ENCODE assay signal across 8 mouse cellular contexts in the genomic region with DNA sequence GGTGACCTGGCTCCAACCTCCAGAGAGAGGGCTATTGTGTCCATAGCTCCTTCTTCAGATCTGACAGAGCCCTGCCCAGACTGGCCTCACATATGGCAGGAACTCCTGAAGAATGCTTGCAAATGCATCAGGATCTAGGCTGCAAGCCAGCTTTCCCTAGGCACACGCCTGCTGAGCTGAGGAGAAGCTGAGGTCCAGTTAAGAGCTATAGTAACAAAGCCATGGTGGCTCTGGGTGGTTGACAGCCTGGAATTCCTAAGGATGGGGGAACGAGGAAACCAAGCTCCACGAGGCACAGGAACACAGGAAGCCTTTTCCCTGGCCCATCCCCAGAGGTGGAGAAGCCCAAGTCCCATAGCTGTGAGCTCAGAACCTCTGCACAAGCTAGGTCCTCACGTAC. TPM values are rescaled to one million over a fixed set of nuclear protein-coding genes. Genes with fewer than 3 reads are reported as not detected.
DNase-seq lines count a peak whose midpoint lies in the region; ATAC-seq and TF ChIP-seq lines count a peak whose summit lies in the region.

No protein-coding gene starts in this region.

- peak; percentile 63 to 67 for DNase-seq in right cerebral cortex, postnatal 10 days (ENCODE audit: low spot score in 2 of 2)
- DNase-seq in right cerebral cortex, postnatal 14 days = no peak
- peak; percentile 57 to 62 for DNase-seq in kidney, postnatal 4 days
- peak; percentile 33 for DNase-seq in stomach, postnatal 0 days (ENCODE audit: low spot score)
- DNase-seq in c-Kit-positive CD71-positive TER-119-positive erythroid progenitor cells, embryonic 14.5 days (ENCODE audit: low spot score) = no peak
- DNase-seq in gastrocnemius, adult 18-20 months (ENCODE audit: low spot score) = no peak

- no peak for TF ChIP-seq CTCF in embryonic fibroblast, embryonic 13.5 days (IDR thresholded peaks at IDR 0.05; ENCODE audit: borderline replicate concordance, insufficient read depth, low read length)
- TF ChIP-seq CTCF in stomach, postnatal 0 days (IDR thresholded peaks at IDR 0.05; ENCODE audit: low read depth) = no peak

- H3K36me3 ChIP-seq in stomach, postnatal 0 days (ENCODE audit: control insufficient read depth, insufficient read depth, low read length) = no peaks in the 10 kb centered on the region
- peaks cover 3% of the 10 kb centered on the region; the same call in 1 of the 2 replicates for H3K36me3 ChIP-seq in midbrain, embryonic 16.5 days (ENCODE audit: control insufficient read depth, insufficient read depth, low read length)

- H3K4me3 ChIP-seq in embryonic fibroblast, embryonic 13.5 days (ENCODE audit: insufficient read depth, low read length) = no peak overlapping the region
- no peak overlapping the region for H3K4me3 ChIP-seq in stomach, postnatal 0 days (ENCODE audit: low read depth, low read length)
- no peak overlapping the region for H3K4me3 ChIP-seq in midbrain, embryonic 16.5 days (ENCODE audit: low read depth, low read length)

- H3K27ac ChIP-seq in embryonic fibroblast, embryonic 13.5 days (ENCODE audit: insufficient read depth, low read length) = peak overlapping the region; percentile 74
- peak overlapping the region; percentile 77 for H3K27ac ChIP-seq in stomach, postnatal 0 days (replicated peaks)
- H3K27ac ChIP-seq in midbrain, embryonic 16.5 days (ENCODE audit: low read length) = no peak overlapping the region; the same call in 1 of the 2 replicates

- H3K4me2 ChIP-seq in stomach, postnatal 0 days (replicated peaks; ENCODE audit: low read depth) = no peak overlapping the region
- no peak overlapping the region for H3K4me2 ChIP-seq in midbrain, embryonic 16.5 days (ENCODE audit: low read length)

- H3K9me3 ChIP-seq in stomach, postnatal 0 days (ENCODE audit: control insufficient read depth, low read length) = no peaks in the 10 kb centered on the region
- no peaks in the 10 kb centered on the region for H3K9me3 ChIP-seq in midbrain, embryonic 16.5 days (replicated peaks; ENCODE audit: control insufficient read depth, low read length, poor library complexity, severe bottlenecking)

- H3K27me3 ChIP-seq in stomach, postnatal 0 days (ENCODE audit: control insufficient read depth, insufficient read depth, low read length) = no peaks in the 10 kb centered on the region
- H3K27me3 ChIP-seq in midbrain, embryonic 16.5 days (ENCODE audit: control insufficient read depth, insufficient read depth, low read depth, low read length) = no peaks in the 10 kb centered on the region

- ATAC-seq in stomach, postnatal 0 days (ENCODE audit: low FRiP score, low TSS enrichment) = peak; percentile 44; the same call in 1 of the 2 replicates
- ATAC-seq in midbrain, embryonic 16.5 days = no peak

- WGBS in stomach, postnatal 0 days = 8% methylated on average over 4 of the region's 4 CpGs
- 41% methylated on average over 4 of the region's 4 CpGs for WGBS in midbrain, embryonic 16.5 days

- peaks cover 26% of the 10 kb centered on the region for H3K4me1 ChIP-seq in embryonic fibroblast, embryonic 13.5 days (ENCODE audit: control insufficient read depth, insufficient read depth, low read length)
- peaks cover 9% of the 10 kb centered on the region for H3K4me1 ChIP-seq in stomach, postnatal 0 days (replicated peaks; ENCODE audit: control insufficient read depth, insufficient read depth)
- H3K4me1 ChIP-seq in midbrain, embryonic 16.5 days (ENCODE audit: control insufficient read depth, insufficient read depth, low read length) = peaks cover 8% of the 10 kb centered on the region; the same call in 1 of the 2 replicates

- TF ChIP-seq POLR2A in embryonic fibroblast, embryonic 13.5 days (IDR thresholded peaks at IDR 0.05; ENCODE audit: low read depth, low read length) = no peak

- TF ChIP-seq EP300 in stomach, postnatal 0 days (optimal IDR thresholded peaks at IDR 0.05) = no peak

- no peak overlapping the region for H3K9ac ChIP-seq in stomach, postnatal 0 days (ENCODE audit: low read length)
- H3K9ac ChIP-seq in midbrain, embryonic 16.5 days (ENCODE audit: low read depth, low read length) = no peak overlapping the region

RNA-seq across cellular contexts. Expression of a gene that starts 10.6 kb away (rescaled TPM):
- 161 and 164 TPM in 2 replicates for polyA plus RNA-seq in embryonic fibroblast, embryonic 13.5 days (2011; ENCODE audit: insufficient read length, low read depth, missing spikeins)
- polyA plus RNA-seq in stomach, postnatal 0 days (2015; fragmentation: Nextera tagmentation; extraction: Ambion mirVana) = 17.9 and 20.0 TPM in 2 replicates
- 20.0 and 24.2 TPM in 2 replicates for polyA plus RNA-seq in midbrain, embryonic 16.5 days (2015; fragmentation: Nextera tagmentation; extraction: Ambion mirVana)
- total RNA-seq in gastrocnemius, adult 18-20 months (2021) = 10 to 100 TPM; 10.0 to 15.7 TPM

Comparison
In these comparisons a context has a peak if more than half of its experiments do, and no peak if none do; other contexts are left out.
1. DNase-seq: peak in right cerebral cortex, postnatal 10 days (2 of 2), kidney, postnatal 4 days (2 of 2) and stomach, postnatal 0 days (single experiment); none in right cerebral cortex, postnatal 14 days (single experiment), c-Kit-positive CD71-positive TER-119-positive erythroid progenitor cells, embryonic 14.5 days (single experiment) and gastrocnemius, adult 18-20 months (single experiment).